Comparison of ENCODE assay signal across 10 mouse cellular contexts in the genomic region with DNA sequence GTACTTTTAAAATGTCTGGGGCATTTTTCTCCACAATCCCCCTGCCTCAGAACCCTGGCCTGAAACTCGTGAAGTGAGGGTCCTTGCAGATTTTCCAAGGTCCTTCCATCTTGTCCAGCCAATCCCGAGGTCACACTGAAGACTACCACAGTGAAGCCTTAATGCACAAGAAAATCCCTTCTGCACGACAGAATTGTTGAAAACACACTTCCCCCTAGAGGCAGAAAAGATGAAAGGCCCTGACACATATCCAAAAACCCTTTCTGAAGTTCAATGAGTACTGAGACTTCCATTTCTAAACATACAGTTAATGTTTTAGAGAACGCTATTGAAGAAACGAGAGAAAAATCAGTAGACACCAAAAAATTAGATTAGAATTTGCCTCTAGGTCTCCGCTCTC. TPM values are rescaled to one million over a fixed set of nuclear protein-coding genes. Genes with fewer than 3 reads are reported as not detected.
DNase-seq lines count a peak whose midpoint lies in the region; ATAC-seq lines count a peak whose summit lies in the region.
"Had no signal": no experiment of that assay in that cellular context is flagged by ENCODE, and none has a peak within 500 bp of the region (broad histone marks: within the 10 kb centered on the region; RNA-seq: fewer than 3 reads in every experiment).

No protein-coding gene starts in this region.

- 48% methylated on average over 6 of the region's 6 CpGs for WGBS in hindbrain, embryonic 14.5 days
- WGBS in hindbrain, embryonic 13.5 days: 51% methylated on average over 6 of the region's 6 CpGs

- H3K9ac ChIP-seq in hindbrain, embryonic 14.5 days: no peak overlapping the region
- no peak overlapping the region for H3K9ac ChIP-seq in hindbrain, embryonic 13.5 days
- H3K9ac ChIP-seq: liver, embryonic 15.5 days had no signal

- H3K4me1 ChIP-seq in hindbrain, embryonic 14.5 days (replicated peaks; ENCODE audit: control insufficient read depth, insufficient read depth, low read length): peaks cover 17% of the 10 kb centered on the region
- peaks cover 30% of the 10 kb centered on the region for H3K4me1 ChIP-seq in hindbrain, embryonic 13.5 days (replicated peaks)

- H3K9me3 ChIP-seq in hindbrain, embryonic 14.5 days (ENCODE audit: control insufficient read depth, low read length): no peaks in the 10 kb centered on the region
- H3K9me3 ChIP-seq in hindbrain, embryonic 13.5 days: no peaks in the 10 kb centered on the region
- H3K9me3 ChIP-seq: liver, embryonic 15.5 days had no signal

- H3K36me3 ChIP-seq in hindbrain, embryonic 14.5 days (replicated peaks; ENCODE audit: control insufficient read depth, insufficient read depth): no peaks in the 10 kb centered on the region
- H3K36me3 ChIP-seq in hindbrain, embryonic 13.5 days: no peaks in the 10 kb centered on the region
- H3K36me3 ChIP-seq: liver, embryonic 15.5 days had no signal

- peaks cover 37% of the 10 kb centered on the region for H3K27me3 ChIP-seq in hindbrain, embryonic 14.5 days (ENCODE audit: control insufficient read depth, insufficient read depth, low read length)
- peaks cover 43% of the 10 kb centered on the region for H3K27me3 ChIP-seq in hindbrain, embryonic 13.5 days

- ATAC-seq in hindbrain, embryonic 14.5 days (ENCODE audit: low FRiP score): no peak
- ATAC-seq in hindbrain, embryonic 13.5 days (ENCODE audit: low FRiP score): no peak

- no peak overlapping the region for H3K27ac ChIP-seq in hindbrain, embryonic 14.5 days
- H3K27ac ChIP-seq in hindbrain, embryonic 13.5 days: no peak overlapping the region
- H3K27ac ChIP-seq: liver, embryonic 15.5 days had no signal

- H3K4me3 ChIP-seq in hindbrain, embryonic 14.5 days (replicated peaks; ENCODE audit: low read length): no peak overlapping the region
- H3K4me3 ChIP-seq in hindbrain, embryonic 13.5 days: no peak overlapping the region
- H3K4me3 ChIP-seq: liver, embryonic 15.5 days had no signal

- H3K4me2 ChIP-seq in hindbrain, embryonic 14.5 days (replicated peaks): no peak overlapping the region
- no peak overlapping the region for H3K4me2 ChIP-seq in hindbrain, embryonic 13.5 days
- H3K4me2 ChIP-seq: liver, embryonic 15.5 days had no signal

- peak; percentile 48 for DNase-seq in hindbrain, embryonic 14.5 days (ENCODE audit: low spot score)
- DNase-seq in lung, postnatal 14 days: peak; percentile 18
- no peak for DNase-seq in lung, adult 18-20 months
- peak; percentile 56 for DNase-seq in brain, adult 2 months (ENCODE audit: low read depth, low spot score)
- DNase-seq in retina, postnatal 1 day: peak; percentile 52
- DNase-seq in gastrocnemius, adult 8-10 months (ENCODE audit: low spot score in 2 of 2): no peak
- DNase-seq: kidney, postnatal 36 days; thymus, postnatal 36 days had no signal

RNA-seq across cellular contexts. Expression of gene Npr3, which starts 2.8 kb away (rescaled TPM):
- 1.5 and 1.8 TPM in 2 replicates for polyA plus RNA-seq in hindbrain, embryonic 14.5 days (2014; fragmentation: Nextera tagmentation; extraction: Ambion mirVana)
- polyA plus RNA-seq in hindbrain, embryonic 13.5 days (2015; fragmentation: Nextera tagmentation; extraction: Ambion mirVana): 1.8 and 2.7 TPM in 2 replicates
- 10 to 100 TPM in 1 of 4 experiments, 1 to 10 TPM in 3; 4.1 to 12.0 (median 6.1) TPM for total RNA-seq in gastrocnemius, adult 8-10 months (2022)

Comparison
In these comparisons a context has a peak if more than half of its experiments do, and no peak if none do; other contexts are left out.
1. DNase-seq: peak in hindbrain, embryonic 14.5 days (single experiment), lung, postnatal 14 days (single experiment), brain, adult 2 months (single experiment) and retina, postnatal 1 day (single experiment); none in lung, adult 18-20 months (0 of 2) and gastrocnemius, adult 8-10 months (0 of 2).